Comparison of ENCODE assay signal across 16 mouse cellular contexts in the genomic region with DNA sequence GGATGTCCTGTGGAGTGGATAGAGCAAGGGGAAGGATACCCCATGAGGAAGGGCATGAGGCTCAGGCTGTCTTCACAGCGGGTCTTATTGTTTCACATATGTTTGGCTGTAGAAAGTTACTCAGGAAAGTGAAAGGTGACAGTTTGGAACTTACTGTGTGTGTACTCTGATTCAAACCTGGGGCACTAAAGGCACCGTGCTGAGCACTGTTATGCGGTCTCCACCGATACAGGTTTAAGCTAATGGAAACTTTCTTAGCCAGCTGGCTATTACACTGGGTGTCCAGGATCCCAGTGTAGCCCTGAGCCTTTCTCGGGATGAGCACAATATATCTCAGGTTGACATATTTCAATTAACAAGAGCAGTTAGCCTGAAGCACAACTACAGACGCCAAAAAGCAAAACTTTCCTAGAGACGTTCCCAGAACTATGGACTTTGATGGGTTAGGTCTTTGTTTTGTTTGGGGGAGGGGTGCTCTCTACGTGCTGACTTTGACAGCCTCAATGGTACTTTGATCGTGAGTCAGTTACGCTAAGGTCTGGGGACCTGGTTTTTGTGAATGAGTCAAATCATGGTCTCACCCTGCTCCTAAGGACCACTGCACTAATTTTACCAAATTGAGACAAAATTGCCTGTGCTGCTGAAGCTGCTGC.
"Had no signal": no experiment of that assay in that cellular context is flagged by ENCODE, and none has a peak within 500 bp of the region (broad histone marks: within the 10 kb centered on the region; RNA-seq: fewer than 3 reads in every experiment).

No protein-coding gene starts in this region.

- H3K36me3 ChIP-seq: limb, embryonic 15.5 days; midbrain, embryonic 10.5 days; neural tube, embryonic 15.5 days had no signal

- H3K27me3 ChIP-seq: limb, embryonic 15.5 days; neural tube, embryonic 15.5 days had no signal

- H3K4me2 ChIP-seq: limb, embryonic 15.5 days; lung, embryonic 14.5 days; neural tube, embryonic 15.5 days had no signal

- DNase-seq: kidney, adult 8-10 months; layer of hippocampus, adult 9-11 months; layer of hippocampus, postnatal 36 days; lung, embryonic 14.5 days; lung, postnatal 10 days; lung, postnatal 4 days; midbrain, embryonic 14.5 days; right cerebral cortex, postnatal 4 days; spleen, adult 18-20 months; thymus, adult 2 months; thymus, postnatal 25 days had no signal

- H3K27ac ChIP-seq: kidney, postnatal 0 days; limb, embryonic 15.5 days; midbrain, embryonic 10.5 days; neural tube, embryonic 15.5 days had no signal

- H3K4me1 ChIP-seq: midbrain, embryonic 10.5 days; neural tube, embryonic 15.5 days had no signal

- H3K9ac ChIP-seq: limb, embryonic 15.5 days; lung, embryonic 14.5 days; neural tube, embryonic 15.5 days had no signal

- H3K9me3 ChIP-seq: limb, embryonic 15.5 days; neural tube, embryonic 15.5 days had no signal

- H3K4me3 ChIP-seq: limb, embryonic 15.5 days; midbrain, embryonic 10.5 days; myocyte; neural tube, embryonic 15.5 days had no signal
